Mouse (Mus musculus): ENCODE data around the gene Sgce.

DNA sequence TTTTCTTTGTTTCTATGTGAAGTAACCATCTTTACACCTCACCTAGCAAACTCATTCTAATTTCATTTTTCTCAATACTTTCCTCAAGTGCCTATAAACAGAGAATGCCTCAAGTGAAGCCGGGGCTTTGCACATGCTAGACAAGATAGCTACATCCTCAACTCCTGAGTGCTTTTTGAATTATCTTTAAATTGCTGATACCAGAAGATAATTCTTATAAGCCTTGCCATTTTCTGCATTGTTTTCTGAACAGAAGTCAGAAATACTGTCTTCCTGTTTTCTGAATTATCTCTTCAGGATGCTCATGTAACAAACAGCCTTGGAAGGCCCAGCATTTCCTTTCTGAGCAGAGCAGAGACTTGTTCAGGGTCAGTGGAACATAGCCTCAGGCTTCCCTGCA, 49.3 kb upstream of the Sgce start:
- TF ChIP-seq POLR2A (IDR thresholded peaks at IDR 0.05; ENCODE audit: borderline replicate concordance, control insufficient read depth, low read depth, low read length) (no peak), CTCF (IDR thresholded peaks at IDR 0.05; ENCODE audit: control insufficient read depth, insufficient read depth, low read length) (no peak)
